ENCODE assay signal across 12 mouse cellular contexts in genomic region chr11:100967376-100967775, GRCm38 (mm10). TPM values are rescaled to one million over a fixed set of nuclear protein-coding genes. Genes with fewer than 3 reads are reported as not detected.
DNase-seq lines count a peak whose midpoint lies in the region; ATAC-seq and TF ChIP-seq lines count a peak whose summit lies in the region.
"Had no signal": no experiment of that assay in that cellular context is flagged by ENCODE, and none has a peak within 500 bp of the region (broad histone marks: within the 10 kb centered on the region; RNA-seq: fewer than 3 reads in every experiment).

No protein-coding gene starts in this region.

- peak overlapping the region; percentile 84; the same call in 1 of the 2 replicates for H3K9ac ChIP-seq in lung, embryonic 15.5 days
- peak overlapping the region; percentile 82 for H3K9ac ChIP-seq in heart, adult 2 months (ENCODE audit: low read depth, low read length)
- peak overlapping the region; percentile 97 for H3K9ac ChIP-seq in heart, postnatal 0 days (replicated peaks; ENCODE audit: low read depth, low read length)
- H3K9ac ChIP-seq in stomach, embryonic 15.5 days = no peak overlapping the region
- H3K9ac ChIP-seq in forebrain, embryonic 16.5 days (replicated peaks; ENCODE audit: low read depth, low read length) = no peak overlapping the region
- H3K9ac ChIP-seq: embryonic facial prominence, embryonic 12.5 days; hindbrain, embryonic 15.5 days had no signal

- TF ChIP-seq CTCF in heart, adult 2 months (IDR thresholded peaks at IDR 0.05) = 0 out of 2 replicates have a peak, but pooled peaks have one; percentile 2
- TF ChIP-seq CTCF in heart, postnatal 0 days (IDR thresholded peaks at IDR 0.05; ENCODE audit: low read depth) = no peak

- no peaks in the 10 kb centered on the region for H3K9me3 ChIP-seq in lung, embryonic 15.5 days
- no peaks in the 10 kb centered on the region for H3K9me3 ChIP-seq in heart, postnatal 0 days (replicated peaks; ENCODE audit: control insufficient read depth, low read length)
- no peaks in the 10 kb centered on the region for H3K9me3 ChIP-seq in stomach, embryonic 15.5 days
- H3K9me3 ChIP-seq in forebrain, embryonic 16.5 days (ENCODE audit: control insufficient read depth, low read length) = no peaks in the 10 kb centered on the region
- H3K9me3 ChIP-seq: embryonic facial prominence, embryonic 12.5 days; hindbrain, embryonic 15.5 days had no signal

- peak overlapping the region; percentile 65 for H3K4me3 ChIP-seq in lung, embryonic 15.5 days
- H3K4me3 ChIP-seq in heart, adult 2 months = peak overlapping the region; percentile 99
- H3K4me3 ChIP-seq in heart, postnatal 0 days (ENCODE audit: low read depth, low read length) = peak overlapping the region; percentile 73
- H3K4me3 ChIP-seq in stomach, embryonic 15.5 days (replicated peaks) = peak overlapping the region; percentile 75
- H3K4me3 ChIP-seq in forebrain, embryonic 16.5 days (replicated peaks; ENCODE audit: low read length) = no peak overlapping the region
- H3K4me3 ChIP-seq: hindbrain, embryonic 15.5 days had no signal

- H3K4me1 ChIP-seq in lung, embryonic 15.5 days = peaks cover 68% of the 10 kb centered on the region
- H3K4me1 ChIP-seq in heart, adult 2 months (ENCODE audit: control insufficient read depth, insufficient read depth, low read length) = peaks cover 33% of the 10 kb centered on the region
- peaks cover 59% of the 10 kb centered on the region for H3K4me1 ChIP-seq in heart, postnatal 0 days (ENCODE audit: control insufficient read depth, insufficient read depth)
- peaks cover 64% of the 10 kb centered on the region for H3K4me1 ChIP-seq in stomach, embryonic 15.5 days
- H3K4me1 ChIP-seq in forebrain, embryonic 16.5 days (replicated peaks; ENCODE audit: control insufficient read depth, insufficient read depth, low read length) = peaks cover 11% of the 10 kb centered on the region

- ATAC-seq in lung, embryonic 15.5 days (ENCODE audit: borderline replicate concordance, extremely low read depth, low FRiP score, low TSS enrichment) = no peak
- no peak for ATAC-seq in heart, postnatal 0 days (ENCODE audit: insufficient read depth, low read depth)
- no peak for ATAC-seq in stomach, embryonic 15.5 days (ENCODE audit: insufficient read depth, low FRiP score, low read depth)
- no peak for ATAC-seq in forebrain, embryonic 16.5 days

- peak overlapping the region; percentile 87 for H3K4me2 ChIP-seq in lung, embryonic 15.5 days
- peak overlapping the region; percentile 72 for H3K4me2 ChIP-seq in heart, postnatal 0 days (ENCODE audit: low read depth, low read length)
- H3K4me2 ChIP-seq in stomach, embryonic 15.5 days = peak overlapping the region; percentile 77
- no peak overlapping the region for H3K4me2 ChIP-seq in forebrain, embryonic 16.5 days (ENCODE audit: low read length)
- H3K4me2 ChIP-seq: embryonic facial prominence, embryonic 12.5 days had no signal

- H3K27me3 ChIP-seq in lung, embryonic 15.5 days = no peaks in the 10 kb centered on the region
- H3K27me3 ChIP-seq in heart, adult 2 months (ENCODE audit: control insufficient read depth, insufficient read depth, low read length) = no peaks in the 10 kb centered on the region
- H3K27me3 ChIP-seq in heart, postnatal 0 days (ENCODE audit: control insufficient read depth, insufficient read depth, low read length) = no peaks in the 10 kb centered on the region
- no peaks in the 10 kb centered on the region for H3K27me3 ChIP-seq in stomach, embryonic 15.5 days (replicated peaks)
- H3K27me3 ChIP-seq in forebrain, embryonic 16.5 days (replicated peaks; ENCODE audit: control insufficient read depth, insufficient read depth, low read length) = peaks cover 51% of the 10 kb centered on the region

- DNase-seq in lung, postnatal 14 days = no peak
- DNase-seq in heart, adult 2 months = peak in 1 of 2 experiments; percentile 46
- peak; percentile 48 for DNase-seq in heart, postnatal 0 days (ENCODE audit: low spot score)
- no peak for DNase-seq in right cerebral cortex, postnatal 4 days
- DNase-seq: cerebellum, postnatal 10 days; thymus, postnatal 4 days had no signal

- H3K79me2 ChIP-seq in heart, adult 2 months (replicated peaks; ENCODE audit: control insufficient read depth, insufficient read depth, low read length) = peaks cover 6% of the 10 kb centered on the region; the same call in 1 of the 2 replicates

- WGBS in lung, embryonic 15.5 days = 44% methylated on average over 5 of the region's 5 CpGs
- 3% methylated on average over 5 of the region's 5 CpGs for WGBS in heart, adult 2 months
- 6% methylated on average over 5 of the region's 5 CpGs for WGBS in heart, postnatal 0 days
- 50% methylated on average over 5 of the region's 5 CpGs for WGBS in stomach, embryonic 15.5 days
- 72% methylated on average over 5 of the region's 5 CpGs for WGBS in forebrain, embryonic 16.5 days

- H3K27ac ChIP-seq in lung, embryonic 15.5 days = peak overlapping the region; percentile 95; the same call in 1 of the 2 replicates
- peak overlapping the region; percentile 100 for H3K27ac ChIP-seq in heart, adult 2 months
- peak overlapping the region; percentile 98 for H3K27ac ChIP-seq in heart, postnatal 0 days (ENCODE audit: low read depth)
- H3K27ac ChIP-seq in stomach, embryonic 15.5 days = no peak overlapping the region
- no peak overlapping the region for H3K27ac ChIP-seq in forebrain, embryonic 16.5 days (ENCODE audit: low read length)
- H3K27ac ChIP-seq: embryonic facial prominence, embryonic 12.5 days; hindbrain, embryonic 15.5 days; macrophage had no signal

- peaks cover 9% of the 10 kb centered on the region; the same call in 1 of the 2 replicates for H3K36me3 ChIP-seq in lung, embryonic 15.5 days
- H3K36me3 ChIP-seq in heart, adult 2 months (ENCODE audit: control insufficient read depth, insufficient read depth, low read length) = peaks cover 18% of the 10 kb centered on the region
- H3K36me3 ChIP-seq in heart, postnatal 0 days (replicated peaks; ENCODE audit: control insufficient read depth, insufficient read depth, low read length) = peaks cover 19% of the 10 kb centered on the region
- no peaks in the 10 kb centered on the region for H3K36me3 ChIP-seq in stomach, embryonic 15.5 days
- H3K36me3 ChIP-seq in forebrain, embryonic 16.5 days (ENCODE audit: control insufficient read depth, insufficient read depth) = no peaks in the 10 kb centered on the region
- H3K36me3 ChIP-seq: embryonic facial prominence, embryonic 12.5 days; hindbrain, embryonic 15.5 days had no signal

- intact Hi-C loops in heart, adult 2 months (cut with DNase I) = loop anchor here (10.0 kb wide), 1 partner anchor 573 kb away; the partner anchor contains the start of gene Jup

- TF ChIP-seq EP300 in heart, adult 2 months (IDR thresholded peaks at IDR 0.05; ENCODE audit: insufficient read depth, low read depth, low read length) = no peak
- no peak; the same call in 1 of the 2 replicates for TF ChIP-seq EP300 in heart, postnatal 0 days (IDR thresholded peaks at IDR 0.05; ENCODE audit: low read depth)

- no peak; the same call in 1 of the 2 replicates for TF ChIP-seq POLR2A in heart, adult 2 months (IDR thresholded peaks at IDR 0.05; ENCODE audit: insufficient read depth, low read depth, low read length)

RNA-seq across cellular contexts. Expression of gene Cavin1, which starts 3.3 kb away (rescaled TPM):
- 392 and 425 TPM in 2 replicates for polyA plus RNA-seq in lung, embryonic 15.5 days (2015; fragmentation: Nextera tagmentation; extraction: Ambion mirVana)
- 100 to 1,000 TPM; 219 to 225 TPM for total RNA-seq in heart, adult 2 months (2021)
- 114 and 135 TPM in 2 replicates for polyA plus RNA-seq in heart, adult 2 months (2012; rRNA removed)
- total RNA-seq in heart, postnatal 0 days (2014; rRNA removed; ENCODE audit: low replicate concordance) = 274 and 305 TPM in 2 replicates
- polyA plus RNA-seq in heart, postnatal 0 days (2015; fragmentation: Nextera tagmentation; extraction: Ambion mirVana) = 401 and 442 TPM in 2 replicates
- 306 and 329 TPM in 2 replicates for polyA plus RNA-seq in stomach, embryonic 15.5 days (2015; fragmentation: Nextera tagmentation; extraction: Ambion mirVana)
- polyA plus RNA-seq in forebrain, embryonic 16.5 days (2015; fragmentation: Nextera tagmentation; extraction: Ambion mirVana) = 33.6 and 45.4 TPM in 2 replicates

RNA-seq across cellular contexts. Expression of gene Stat3, which starts 28.0 kb away (rescaled TPM):
- polyA plus RNA-seq in lung, embryonic 15.5 days (2015; fragmentation: Nextera tagmentation; extraction: Ambion mirVana) = 41.2 and 53.4 TPM in 2 replicates
- 10 to 100 TPM; 93.0 to 94.7 TPM for total RNA-seq in heart, adult 2 months (2021)
- polyA plus RNA-seq in heart, adult 2 months (2012; rRNA removed) = 85.8 and 134 TPM in 2 replicates
- 105 and 128 TPM in 2 replicates for total RNA-seq in heart, postnatal 0 days (2014; rRNA removed; ENCODE audit: low replicate concordance)
- polyA plus RNA-seq in heart, postnatal 0 days (2015; fragmentation: Nextera tagmentation; extraction: Ambion mirVana) = 53.5 and 65.7 TPM in 2 replicates
- polyA plus RNA-seq in stomach, embryonic 15.5 days (2015; fragmentation: Nextera tagmentation; extraction: Ambion mirVana) = 44.5 and 46.5 TPM in 2 replicates
- 30.6 and 31.5 TPM in 2 replicates for polyA plus RNA-seq in forebrain, embryonic 16.5 days (2015; fragmentation: Nextera tagmentation; extraction: Ambion mirVana)

RNA-seq across cellular contexts. Expression of gene Atp6v0a1, which starts 41.9 kb away (rescaled TPM):
- polyA plus RNA-seq in lung, embryonic 15.5 days (2015; fragmentation: Nextera tagmentation; extraction: Ambion mirVana) = 36.7 and 37.8 TPM in 2 replicates
- total RNA-seq in heart, adult 2 months (2021) = 10 to 100 TPM; 89.6 to 92.6 TPM
- 77.4 and 85.9 TPM in 2 replicates for polyA plus RNA-seq in heart, adult 2 months (2012; rRNA removed)
- 57.0 and 57.1 TPM in 2 replicates for total RNA-seq in heart, postnatal 0 days (2014; rRNA removed; ENCODE audit: low replicate concordance)
- 49.2 and 50.3 TPM in 2 replicates for polyA plus RNA-seq in heart, postnatal 0 days (2015; fragmentation: Nextera tagmentation; extraction: Ambion mirVana)
- 36.6 and 39.7 TPM in 2 replicates for polyA plus RNA-seq in stomach, embryonic 15.5 days (2015; fragmentation: Nextera tagmentation; extraction: Ambion mirVana)
- polyA plus RNA-seq in forebrain, embryonic 16.5 days (2015; fragmentation: Nextera tagmentation; extraction: Ambion mirVana) = 90.6 and 111 TPM in 2 replicates

Comparison
In these comparisons a context has a peak if more than half of its experiments do, and no peak if none do; other contexts are left out.
1. H3K27ac ChIP-seq: peak in lung, embryonic 15.5 days (single experiment), heart, adult 2 months (single experiment) and heart, postnatal 0 days (single experiment); none in stomach, embryonic 15.5 days (single experiment) and forebrain, embryonic 16.5 days (single experiment).
2. H3K9ac ChIP-seq: peak in lung, embryonic 15.5 days (single experiment), heart, adult 2 months (single experiment) and heart, postnatal 0 days (single experiment); none in stomach, embryonic 15.5 days (single experiment) and forebrain, embryonic 16.5 days (single experiment).